Mouse (Mus musculus): ENCODE measurements around the gene Zc3h4. TPM values are rescaled to one million over a fixed set of nuclear protein-coding genes. Genes with fewer than 3 reads are reported as not detected.

Zc3h4 gene
- 12.9 and 13.5 TPM in 2 replicates for polyA plus RNA-seq (2015; fragmentation: Nextera tagmentation; extraction: Ambion mirVana)

GRCm38 (mm10) chr7:16400689-16401611 lies at the start of gene Zc3h4:
Gene Zc3h4, plus strand, starts transcription at chr7:16400910.
- H3K36me3 ChIP-seq (ENCODE audit: control insufficient read depth, insufficient read depth), result no peaks in the 10 kb centered on the region
- H3K4me1 ChIP-seq (replicated peaks; ENCODE audit: control insufficient read depth, insufficient read depth, low read length), result peaks cover 22% of the 10 kb centered on the region; the same call in 1 of the 2 replicates
- peak within 1 kb of the TSS; percentile 100 for H3K27ac ChIP-seq (ENCODE audit: low read depth, low read length)
- H3K4me3 ChIP-seq (ENCODE audit: low read depth, low read length), result peak within 1 kb of the TSS; percentile 91
- no peaks in the 10 kb centered on the region for H3K9me3 ChIP-seq (ENCODE audit: control insufficient read depth)
- peak; percentile 45 for ATAC-seq
- no peaks in the 10 kb centered on the region for H3K27me3 ChIP-seq (replicated peaks; ENCODE audit: control insufficient read depth, insufficient read depth, low read length)
- H3K9ac ChIP-seq (ENCODE audit: low read depth, low read length), result peak within 1 kb of the TSS; percentile 100
- peak within 1 kb of the TSS; percentile 71 for H3K4me2 ChIP-seq (replicated peaks; ENCODE audit: low read depth)
- under 1% methylated on average over 56 of the region's 85 CpGs for WGBS
- peak; percentile 37 for TF ChIP-seq CTCF (IDR thresholded peaks at IDR 0.05; ENCODE audit: low read depth)

DNA sequence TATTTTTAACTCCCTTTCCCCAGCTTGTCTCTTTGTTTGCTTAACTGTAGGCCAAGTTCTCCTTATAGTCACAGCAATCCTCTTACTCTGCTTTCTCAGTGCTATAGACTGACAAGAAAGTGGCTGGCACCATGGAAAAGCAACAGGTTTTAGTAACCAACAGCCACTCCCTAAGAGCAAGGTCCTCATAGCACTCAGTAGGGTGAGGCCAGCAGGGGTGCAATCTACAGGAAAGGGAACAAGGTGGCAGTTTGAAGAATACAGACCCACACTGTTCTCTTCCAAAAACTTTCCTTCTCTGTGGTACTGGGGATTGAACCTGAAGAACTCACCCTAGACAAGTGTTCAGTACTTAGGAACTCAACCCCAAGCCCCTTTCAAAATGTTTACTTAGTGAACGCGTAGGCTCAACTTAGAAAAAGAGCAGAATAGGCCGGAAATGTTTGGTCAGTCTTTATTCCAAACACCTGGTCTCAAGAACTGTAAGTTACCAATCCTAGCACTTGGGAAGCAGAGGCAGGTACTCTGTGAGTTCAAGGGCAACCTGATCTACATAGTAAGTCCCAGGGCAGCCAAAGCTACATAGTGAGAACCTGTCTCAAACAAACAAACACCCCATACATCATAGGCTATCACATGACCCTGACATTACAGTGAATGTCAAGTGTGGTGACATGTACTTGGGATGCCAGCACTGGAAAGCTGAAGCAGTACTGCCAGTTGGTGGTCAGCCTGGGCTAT lies 44.7 kb upstream of the Zc3h4 start:
- Histone ChIP-seq H3K9me3 (ENCODE audit: control insufficient read depth) (no peaks in the 10 kb centered on the region), H3K4me2 (replicated peaks; ENCODE audit: low read depth) (0 out of 2 replicates have a peak overlapping the region, but pooled peaks have one; percentile 24), H3K9ac (ENCODE audit: low read depth, low read length) (no peak overlapping the region), H3K4me1 (replicated peaks; ENCODE audit: control insufficient read depth, insufficient read depth, low read length) (no peaks in the 10 kb centered on the region), H3K36me3 (ENCODE audit: control insufficient read depth, insufficient read depth) (peaks cover 43% of the 10 kb centered on the region), H3K4me3 (ENCODE audit: low read depth, low read length) (no peak overlapping the region), H3K27ac (ENCODE audit: low read depth, low read length) (peak overlapping the region; percentile 91), H3K27me3 (replicated peaks; ENCODE audit: control insufficient read depth, insufficient read depth, low read length) (no peaks in the 10 kb centered on the region)
- peak; percentile 96 for ATAC-seq
- 47% methylated on average over 3 of the region's 3 CpGs for WGBS
- peak; percentile 30; the same call in 1 of the 2 replicates for TF ChIP-seq CTCF (IDR thresholded peaks at IDR 0.05; ENCODE audit: low read depth)

- Histone ChIP-seq H3K4me2 (replicated peaks; ENCODE audit: low read depth) (no peak overlapping the region), H3K27ac (ENCODE audit: low read depth, low read length) (no peak overlapping the region), H3K4me3 (ENCODE audit: low read depth, low read length) (no peak overlapping the region), H3K9me3 (ENCODE audit: control insufficient read depth) (no peaks in the 10 kb centered on the region), H3K9ac (ENCODE audit: low read depth, low read length) (no peak overlapping the region), H3K4me1 (replicated peaks; ENCODE audit: control insufficient read depth, insufficient read depth, low read length) (no peaks in the 10 kb centered on the region), H3K27me3 (replicated peaks; ENCODE audit: control insufficient read depth, insufficient read depth, low read length) (no peaks in the 10 kb centered on the region), H3K36me3 (ENCODE audit: control insufficient read depth, insufficient read depth) (peaks cover 45% of the 10 kb centered on the region)
- TF ChIP-seq CTCF (IDR thresholded peaks at IDR 0.05; ENCODE audit: low read depth), result no peak
- ATAC-seq, result no peak
- 95% methylated on average over 3 of the region's 3 CpGs for WGBS
Observed at GRCm38 (mm10) chr7:16357602-16358001, 43.1 kb upstream of the Zc3h4 start.

- H3K36me3 ChIP-seq (ENCODE audit: control insufficient read depth, insufficient read depth), result peaks cover 26% of the 10 kb centered on the region
Observed at GRCm38 (mm10) chr7:16364319-16364718, 36.4 kb upstream of the Zc3h4 start.

DNA sequence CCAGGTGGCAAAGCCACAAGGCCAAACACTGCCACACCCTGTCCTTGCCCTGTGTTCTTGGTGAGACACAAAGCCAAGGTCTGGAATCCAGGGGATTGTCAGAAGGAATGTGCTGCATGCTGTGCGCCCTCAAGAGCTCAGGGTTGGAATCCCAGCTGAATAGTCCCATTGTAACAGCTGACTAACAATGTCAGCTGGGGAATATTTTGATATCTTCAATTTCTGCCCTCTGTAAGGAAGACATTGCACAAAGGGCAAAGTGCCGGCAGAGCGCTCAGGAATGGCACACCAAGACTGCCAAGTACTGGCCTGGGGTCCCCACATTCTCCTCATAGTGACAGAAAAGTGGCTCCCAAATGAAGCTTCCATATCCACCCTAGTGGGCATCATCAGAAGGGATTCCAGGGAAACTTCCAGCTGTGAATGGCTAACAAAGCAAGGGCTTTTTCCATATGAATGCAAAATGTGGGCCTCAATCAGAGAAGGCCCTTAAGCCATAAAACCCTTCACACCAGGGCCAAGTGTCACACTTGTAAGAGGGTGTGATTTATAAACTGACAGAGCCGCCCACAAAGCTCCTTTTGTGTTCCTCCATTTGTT lies 35.7 kb upstream of the Zc3h4 start:
- Histone ChIP-seq H3K4me2 (replicated peaks; ENCODE audit: low read depth) (0 out of 2 replicates have a peak overlapping the region, but pooled peaks have one; percentile 17), H3K4me1 (replicated peaks; ENCODE audit: control insufficient read depth, insufficient read depth, low read length) (peaks cover 4% of the 10 kb centered on the region; the same call in 1 of the 2 replicates), H3K4me3 (ENCODE audit: low read depth, low read length) (no peak overlapping the region), H3K27me3 (replicated peaks; ENCODE audit: control insufficient read depth, insufficient read depth, low read length) (no peaks in the 10 kb centered on the region), H3K27ac (ENCODE audit: low read depth, low read length) (peak overlapping the region; percentile 87), H3K9me3 (ENCODE audit: control insufficient read depth) (no peaks in the 10 kb centered on the region), H3K36me3 (ENCODE audit: control insufficient read depth, insufficient read depth) (peaks cover 29% of the 10 kb centered on the region), H3K9ac (ENCODE audit: low read depth, low read length) (no peak overlapping the region)
- WGBS, result 31% methylated on average over 4 of the region's 4 CpGs
- peak; percentile 83 for ATAC-seq
- peak; percentile 64 for TF ChIP-seq CTCF (IDR thresholded peaks at IDR 0.05; ENCODE audit: low read depth)

More at GRCm38 (mm10) chr7:16364319-16364718, 36.4 kb upstream of the Zc3h4 start:
- no peak overlapping the region for H3K4me2 ChIP-seq (replicated peaks; ENCODE audit: low read depth)
- no peaks in the 10 kb centered on the region for H3K9me3 ChIP-seq (ENCODE audit: control insufficient read depth)
- H3K4me3 ChIP-seq (ENCODE audit: low read depth, low read length), result no peak overlapping the region
- H3K9ac ChIP-seq (ENCODE audit: low read depth, low read length), result no peak overlapping the region
- H3K4me1 ChIP-seq (replicated peaks; ENCODE audit: control insufficient read depth, insufficient read depth, low read length), result peaks cover 4% of the 10 kb centered on the region; the same call in 1 of the 2 replicates
- peak overlapping the region; percentile 87 for H3K27ac ChIP-seq (ENCODE audit: low read depth, low read length)
- no peak for TF ChIP-seq CTCF (IDR thresholded peaks at IDR 0.05; ENCODE audit: low read depth)
- H3K27me3 ChIP-seq (replicated peaks; ENCODE audit: control insufficient read depth, insufficient read depth, low read length), result no peaks in the 10 kb centered on the region
- ATAC-seq, result peak; percentile 77
- 32% methylated on average over 1 of the region's 1 CpGs for WGBS
